Mouse (Mus musculus) common myeloid progenitor, adult 5-6 weeks (primary cell): ENCODE measurements around the gene Cabin1. TPM values are rescaled to one million over a fixed set of nuclear protein-coding genes. Genes with fewer than 3 reads are reported as not detected.

Source experiments
- ATAC-seq: replicated peaks from 2 replicates; pipeline ENCODE4 v1.8.0; 2016; ENCODE audit warnings: low read depth, mild to moderate bottlenecking, moderate TSS enrichment, inconsistent platforms; ENCODE audit not compliant: poor library complexity, severe bottlenecking
- total RNA-seq: library from RNA; stranded (forward); fragments of 200-1000, 187-1606 nt; gene quantifications from 2 replicates; pipeline ENCODE4 v1.2.3, GENCODE M21; 2017

The Cabin1 gene
- total RNA-seq, 1 experiment from 2014 or later, result 38.6 TPM

DNA sequence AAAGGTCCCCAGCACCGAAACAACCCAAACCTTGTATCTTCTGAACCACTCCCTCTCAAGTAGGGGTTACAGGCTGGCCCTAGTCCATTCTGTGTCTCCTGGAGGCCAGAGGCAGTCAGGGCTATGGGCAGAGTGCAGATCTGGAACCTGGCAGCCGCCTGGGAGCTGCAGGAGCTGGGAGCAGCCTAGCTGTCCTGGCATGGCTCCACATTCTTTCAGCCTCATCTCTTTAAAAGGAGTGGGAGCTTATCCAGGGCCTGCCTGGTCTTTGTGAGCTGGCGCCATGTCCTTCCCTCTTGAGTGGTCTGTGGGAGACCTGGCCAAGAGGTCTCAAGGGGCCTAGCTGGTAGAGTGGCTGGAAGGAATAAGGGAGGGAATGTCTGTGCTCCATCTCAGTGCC, 116.8 kb downstream of the Cabin1 start:
- no peak for ATAC-seq

DNA sequence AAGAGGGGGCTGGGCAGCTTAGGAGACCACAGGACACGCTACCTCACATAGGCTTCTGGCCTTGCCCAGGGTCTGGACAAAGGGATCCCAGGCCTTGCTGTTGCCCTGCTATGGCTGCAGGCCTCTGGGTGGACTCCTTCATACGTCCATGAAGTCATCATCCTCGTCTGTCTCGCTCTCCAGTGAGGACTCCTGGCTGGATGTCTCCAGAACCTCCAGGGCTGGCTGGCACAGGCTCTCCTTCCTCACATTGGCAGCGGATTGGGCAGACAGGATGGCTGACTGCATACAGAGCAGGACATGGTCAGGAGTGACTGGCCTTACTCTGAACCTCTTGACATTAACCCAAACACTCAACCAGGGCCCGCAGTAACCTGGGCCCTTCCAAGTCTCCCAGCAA, 117.7 kb downstream of the Cabin1 start:
- no peak for ATAC-seq

DNA sequence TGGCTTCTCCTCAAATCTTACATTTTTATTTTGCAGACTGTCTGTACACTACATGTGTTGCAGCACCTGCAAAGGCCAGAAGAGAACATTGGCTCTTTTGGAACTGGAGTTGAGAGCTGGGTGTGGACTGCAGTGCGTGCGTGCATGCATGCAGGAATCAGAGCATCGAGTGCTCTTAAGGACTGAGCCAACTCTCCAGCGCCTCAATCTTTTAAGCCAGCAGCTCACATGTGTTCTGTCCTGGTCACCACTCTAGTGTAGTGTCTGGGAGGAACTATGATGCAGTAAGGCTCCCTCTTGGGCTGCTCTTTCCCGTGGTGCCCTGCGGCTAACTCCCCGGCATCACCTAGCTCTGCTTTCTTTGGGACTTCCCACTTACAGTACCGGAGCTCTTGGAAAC, 118.5 kb downstream of the Cabin1 start:
- ATAC-seq, result no peak

DNA sequence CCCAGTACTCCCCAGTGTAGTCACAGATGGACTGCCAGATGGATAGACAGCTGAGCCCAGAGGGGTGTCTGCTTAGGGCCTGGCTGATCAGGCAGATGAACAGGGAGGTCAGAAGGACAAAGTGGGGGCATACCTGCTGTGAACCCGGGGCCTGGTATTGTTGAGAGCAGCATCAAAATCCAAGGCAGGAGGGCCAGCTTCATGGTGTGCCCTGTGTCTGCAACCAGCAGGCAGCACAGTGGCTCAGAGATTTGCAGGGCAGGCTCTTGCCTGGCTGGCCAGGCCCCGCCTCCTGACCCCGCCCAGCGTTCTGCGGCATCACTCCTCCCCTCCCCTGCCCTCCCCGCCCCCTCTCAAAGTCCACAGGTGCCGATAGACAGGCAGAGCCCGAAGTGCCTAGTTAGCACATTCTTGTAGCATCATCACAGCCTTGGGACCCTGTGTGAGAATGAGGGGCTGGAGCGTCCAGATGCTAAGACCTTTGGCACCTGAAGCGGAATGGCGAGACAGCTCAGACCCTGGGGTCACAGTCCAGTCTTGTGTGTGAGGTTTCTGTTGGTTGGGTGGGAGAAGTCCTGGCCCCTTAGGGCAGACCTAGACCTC, 120.3 kb downstream of the Cabin1 start, which contains the start of gene Susd2:
Gene Susd2 (minus strand): TSS at position 268 of the 603 bp plus-strand sequence.
- ATAC-seq, result peak; percentile 50

DNA sequence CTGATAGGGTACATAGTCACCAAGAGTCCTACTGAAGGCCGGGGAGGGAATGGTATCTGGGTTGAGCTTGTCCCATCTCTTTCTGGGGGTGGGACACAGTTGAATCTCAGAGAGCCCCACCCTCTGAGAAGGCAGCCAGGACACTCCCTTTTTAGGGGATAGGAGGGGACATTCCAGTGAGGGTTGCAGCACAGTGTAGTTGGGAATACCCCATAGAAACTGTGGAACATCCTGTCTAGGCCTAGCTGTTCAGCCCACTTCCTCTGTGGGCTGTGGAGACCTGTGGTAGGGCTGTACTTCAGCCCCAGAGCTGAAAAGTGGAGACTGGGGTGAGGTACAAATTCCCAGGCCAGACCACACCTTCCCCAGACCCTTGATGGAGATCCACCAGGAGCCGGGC, 121.2 kb downstream of the Cabin1 start:
- ATAC-seq, result peak; percentile 27; the same call in 1 of the 2 replicates

DNA sequence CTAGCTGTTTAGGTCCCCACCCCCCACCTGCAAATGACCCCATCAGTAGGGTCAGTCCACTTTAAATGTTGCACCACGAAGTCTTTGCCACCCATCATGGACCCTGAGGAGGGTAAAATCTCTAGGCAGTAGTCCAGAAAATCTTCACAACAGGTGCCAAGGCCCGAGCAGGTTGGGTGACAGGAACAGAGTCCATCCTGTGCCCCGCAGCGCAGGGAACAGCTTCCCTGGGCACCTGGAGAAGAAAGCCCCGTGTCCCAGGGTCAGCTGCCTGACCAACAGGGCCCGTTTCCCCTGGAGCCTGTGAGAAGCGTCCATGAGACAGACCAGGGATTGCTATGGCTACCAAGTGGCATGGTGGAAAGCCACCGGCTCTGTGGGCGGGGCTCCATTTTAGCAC, 121.7 kb downstream of the Cabin1 start:
- ATAC-seq, result no peak

- no peak for ATAC-seq
These were observed 122.4 kb downstream of the Cabin1 start for GRCm38 (mm10) chr10:75641721-75642222.

GRCm38 (mm10) chr10:75637711-75638110, 126.4 kb downstream of the Cabin1 start:
- ATAC-seq, result no peak

GRCm38 (mm10) chr10:75636084-75636786, 127.9 kb downstream of the Cabin1 start:
- no peak for ATAC-seq

- ATAC-seq, result peak; percentile 93
These were observed 128.5 kb downstream of the Cabin1 start for GRCm38 (mm10) chr10:75635693-75636055.

GRCm38 (mm10) chr10:75635019-75635692, 129.0 kb downstream of the Cabin1 start:
- no peak; the same call in 1 of the 2 replicates for ATAC-seq

GRCm38 (mm10) chr10:75634610-75635009, 129.5 kb downstream of the Cabin1 start:
- ATAC-seq, result no peak

DNA sequence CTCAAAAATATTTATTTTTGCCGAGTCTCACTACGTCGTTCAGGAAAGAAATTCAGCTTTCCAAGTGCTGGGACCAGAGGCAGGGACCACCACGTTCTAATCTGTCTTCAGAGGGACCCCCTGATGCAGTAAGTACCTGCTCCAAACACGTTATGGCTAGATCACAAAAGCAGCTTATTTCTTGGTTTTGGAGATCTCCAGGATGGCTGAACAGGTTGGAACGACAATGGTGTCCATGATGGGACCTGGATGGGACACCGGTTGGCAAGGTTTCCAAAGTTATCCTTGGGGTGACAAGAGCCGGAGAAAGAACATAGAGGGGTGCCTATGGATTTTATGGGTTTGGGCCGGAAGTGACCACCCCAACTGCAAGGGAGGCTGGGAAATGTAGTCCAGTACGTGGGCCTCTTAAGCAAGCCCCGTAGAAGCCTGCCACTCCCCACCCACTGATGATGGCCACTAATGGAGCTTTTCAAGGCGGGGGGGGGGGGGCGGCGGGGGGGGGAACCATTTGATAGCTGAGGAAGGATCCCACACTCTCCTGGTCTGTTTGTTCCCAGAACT, 130.5 kb downstream of the Cabin1 start:
- ATAC-seq, result no peak

DNA sequence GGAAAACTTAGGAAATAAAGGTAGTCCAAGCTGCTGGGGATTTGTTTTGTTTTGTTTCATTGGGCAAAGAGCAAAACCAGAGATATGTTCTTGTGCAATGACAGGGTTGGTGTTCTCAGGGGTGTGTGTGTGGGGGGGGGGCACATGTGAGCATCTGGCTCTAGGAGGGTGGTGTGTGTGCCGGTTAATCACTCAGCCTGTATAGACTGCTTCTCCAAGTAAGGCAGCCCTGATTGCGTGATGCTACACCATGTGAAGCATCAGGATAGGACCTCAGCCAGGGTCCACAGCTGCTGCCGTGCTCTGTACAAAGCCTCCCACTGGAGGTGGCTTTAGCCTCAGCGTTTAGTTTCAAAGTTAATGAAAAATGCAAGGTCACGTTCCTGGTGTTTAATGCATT, 131.1 kb downstream of the Cabin1 start:
- ATAC-seq, result no peak

DNA sequence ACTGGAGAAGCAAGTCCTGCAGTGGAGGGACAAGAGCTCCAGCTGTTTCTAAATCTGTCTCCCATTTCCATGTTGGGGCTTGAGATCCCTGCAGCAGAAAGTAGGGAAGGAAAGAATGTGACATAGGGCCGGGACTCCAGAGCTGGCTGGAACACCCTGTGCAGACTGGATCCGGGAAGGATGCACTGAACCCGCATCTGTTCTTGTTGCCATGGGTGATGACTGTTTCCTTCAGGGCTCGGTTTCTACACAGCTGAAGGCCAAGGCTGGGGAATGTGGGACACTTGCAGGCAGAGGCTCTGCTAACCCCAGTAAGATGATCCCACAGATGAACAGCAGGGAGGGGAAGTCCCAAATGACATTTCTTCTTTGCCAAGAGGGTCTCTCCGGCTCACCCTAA, 131.5 kb downstream of the Cabin1 start:
- ATAC-seq, result no peak

- ATAC-seq, result no peak
These were observed 136.7 kb downstream of the Cabin1 start for GRCm38 (mm10) chr10:75627490-75627889.

GRCm38 (mm10) chr10:75626991-75627390, 137.2 kb downstream of the Cabin1 start:
- ATAC-seq, result no peak

DNA sequence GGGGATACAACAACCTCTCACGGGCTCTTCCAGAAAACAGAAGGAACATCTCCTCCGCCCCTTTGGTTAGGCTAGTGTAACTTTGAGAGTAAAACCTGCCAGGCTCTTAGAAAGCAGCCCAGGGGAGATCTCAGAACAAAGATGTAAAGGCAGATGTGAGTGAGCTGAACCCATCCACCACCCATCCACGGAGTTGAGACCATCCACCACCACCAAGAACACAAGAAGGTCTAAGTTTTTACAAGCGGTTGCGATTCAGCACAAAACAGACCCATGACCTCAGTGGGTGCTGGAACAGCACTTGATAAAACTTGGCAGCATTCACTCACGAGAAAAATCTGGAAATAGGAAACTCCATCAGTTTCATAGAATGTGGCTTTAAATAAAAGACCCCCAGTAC, 138.2 kb downstream of the Cabin1 start:
- no peak for ATAC-seq

GRCm38 (mm10) chr10:75620818-75621217, 143.3 kb downstream of the Cabin1 start:
- no peak for ATAC-seq

GRCm38 (mm10) chr10:75616044-75616443, 148.1 kb downstream of the Cabin1 start:
- ATAC-seq, result no peak

DNA sequence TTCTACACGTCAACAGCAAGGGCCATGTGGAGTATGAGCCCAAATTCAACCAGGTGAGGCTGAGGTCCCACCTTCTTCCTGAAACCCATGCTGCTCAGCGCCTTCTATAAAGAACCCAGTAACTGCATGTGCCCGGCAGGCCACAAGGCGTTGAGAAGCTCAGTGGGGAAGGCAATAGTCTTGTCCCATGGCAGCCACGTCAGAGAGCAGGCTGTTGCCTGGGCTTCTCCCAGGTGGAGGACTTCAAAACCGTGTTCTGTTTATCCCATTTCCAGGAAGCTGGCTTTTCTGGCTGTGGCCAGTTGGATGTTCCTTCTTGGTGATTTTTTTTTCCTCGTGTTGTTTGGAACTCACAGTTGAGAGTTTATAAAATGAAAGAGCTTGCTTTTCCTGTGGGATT, 153.7 kb downstream of the Cabin1 start:
- ATAC-seq, result no peak
